Comparison of ENCODE assay signal across 11 mouse cellular contexts in the genomic region with DNA sequence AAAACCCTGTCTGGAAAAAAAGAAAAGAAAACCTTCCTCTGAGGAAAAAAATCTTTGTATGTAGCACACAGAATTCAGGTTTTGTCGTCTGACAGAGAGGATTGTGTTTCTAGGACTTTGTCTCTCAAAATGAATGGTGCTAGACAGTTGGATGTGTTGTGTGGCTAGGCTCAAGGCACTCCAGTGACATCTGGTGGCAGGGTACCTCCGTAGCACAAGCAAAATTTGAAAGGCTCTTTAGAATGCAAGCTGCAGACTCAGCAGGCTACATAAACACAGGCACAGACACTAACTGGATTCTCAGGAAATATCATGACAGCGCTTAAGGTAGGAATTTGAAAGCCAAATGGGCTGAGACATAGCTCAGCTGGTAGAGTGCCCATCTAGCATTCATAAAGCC. TPM values are rescaled to one million over a fixed set of nuclear protein-coding genes. Genes with fewer than 3 reads are reported as not detected.
A peak's percentile ranks its signal among the peaks of the same experiment; 100 is the strongest.
DNase-seq lines count a peak whose midpoint lies in the region; ATAC-seq and TF ChIP-seq lines count a peak whose summit lies in the region.
"Had no signal": no experiment of that assay in that cellular context is flagged by ENCODE, and none has a peak within 500 bp of the region (broad histone marks: within the 10 kb centered on the region; RNA-seq: fewer than 3 reads in every experiment).

No protein-coding gene starts in this region.

- H3K4me3 ChIP-seq in ES-Bruce4 (ENCODE audit: low read depth, low read length): no peak overlapping the region
- H3K4me3 ChIP-seq in liver, embryonic 14.5 days (ENCODE audit: insufficient read depth in 1 of 2, low read depth in 2 of 2, low read length in 2 of 2): no peak overlapping the region
- H3K4me3 ChIP-seq: embryonic facial prominence, embryonic 15.5 days; lung, embryonic 15.5 days had no signal

- no peak for ATAC-seq in liver, embryonic 14.5 days (ENCODE audit: insufficient read depth)
- no peak for ATAC-seq in erythroid progenitor cell, adult 5-6 weeks (replicated peaks; ENCODE audit: low FRiP score, poor library complexity, severe bottlenecking)

- WGBS in liver, embryonic 14.5 days (ENCODE audit: insufficient replicate concordance): 6% methylated on average over 3 of the region's 3 CpGs

- peaks cover 4% of the 10 kb centered on the region for H3K9me3 ChIP-seq in ES-Bruce4 (replicated peaks; ENCODE audit: control insufficient read depth, insufficient read depth, low read length, poor library complexity, severe bottlenecking)
- H3K9me3 ChIP-seq in liver, embryonic 14.5 days (ENCODE audit: control insufficient read depth, low read length): no peaks in the 10 kb centered on the region
- H3K9me3 ChIP-seq: embryonic facial prominence, embryonic 15.5 days; lung, embryonic 15.5 days had no signal

- no peak overlapping the region for H3K9ac ChIP-seq in ES-Bruce4 (ENCODE audit: low read depth, poor library complexity, severe bottlenecking)
- no peak overlapping the region for H3K9ac ChIP-seq in liver, embryonic 14.5 days (replicated peaks)
- H3K9ac ChIP-seq: embryonic facial prominence, embryonic 15.5 days; lung, embryonic 15.5 days had no signal

- H3K4me1 ChIP-seq in ES-Bruce4 (ENCODE audit: control insufficient read depth, insufficient read depth, low read length): no peaks in the 10 kb centered on the region
- H3K4me1 ChIP-seq in liver, embryonic 14.5 days (replicated peaks; ENCODE audit: control insufficient read depth in 2 of 2, insufficient read depth in 2 of 2, low read length in 1 of 2): no peaks in the 10 kb centered on the region
- H3K4me1 ChIP-seq: embryonic facial prominence, embryonic 15.5 days; lung, embryonic 15.5 days had no signal

- no peaks in the 10 kb centered on the region for H3K27me3 ChIP-seq in ES-Bruce4 (ENCODE audit: control insufficient read depth, insufficient read depth, low read length, poor library complexity, severe bottlenecking)
- no peaks in the 10 kb centered on the region for H3K27me3 ChIP-seq in liver, embryonic 14.5 days (ENCODE audit: control insufficient read depth, insufficient read depth, low read length)
- H3K27me3 ChIP-seq: embryonic facial prominence, embryonic 15.5 days; lung, embryonic 15.5 days had no signal

- no peak overlapping the region for H3K27ac ChIP-seq in ES-Bruce4 (ENCODE audit: insufficient read depth, low read length)
- no peak overlapping the region for H3K27ac ChIP-seq in liver, embryonic 14.5 days
- H3K27ac ChIP-seq: embryonic facial prominence, embryonic 15.5 days; lung, embryonic 15.5 days had no signal

- peak; percentile 93 for TF ChIP-seq CTCF in ES-Bruce4 (IDR thresholded peaks at IDR 0.05; ENCODE audit: low read depth, low read length)
- peak; percentile 76 for TF ChIP-seq CTCF in liver, embryonic 14.5 days (IDR thresholded peaks at IDR 0.05; ENCODE audit: low read depth)

- no peaks in the 10 kb centered on the region for H3K36me3 ChIP-seq in ES-Bruce4 (ENCODE audit: control insufficient read depth, insufficient read depth, low read length, poor library complexity, severe bottlenecking)
- no peaks in the 10 kb centered on the region for H3K36me3 ChIP-seq in liver, embryonic 14.5 days (replicated peaks; ENCODE audit: control insufficient read depth, insufficient read depth, low read depth)
- H3K36me3 ChIP-seq: embryonic facial prominence, embryonic 15.5 days; lung, embryonic 15.5 days had no signal

- DNase-seq in heart, postnatal 14 days: peak; percentile 25 to 39
- DNase-seq in heart, adult 9 months (ENCODE audit: low spot score in 2 of 2): no peak
- DNase-seq in 3T3-L1 (ENCODE audit: low read depth, low spot score): peak; percentile 57
- DNase-seq in forelimb bud, embryonic 11.5 days (ENCODE audit: low read depth, low spot score): peak; percentile 32
- DNase-seq in liver, embryonic 14.5 days (ENCODE audit: low read depth in 3 of 3, low spot score in 3 of 3): peak in 2 of 3 experiments; percentile 15 to 17
- no peak for DNase-seq in gastrocnemius, adult 8-10 months (ENCODE audit: low spot score in 2 of 2)

- intact Hi-C loops in heart, postnatal 14 days (cut with DNase I): loop anchor here (2.0 to 5.0 kb wide), 2 partner anchors 41 to 344 kb away; no protein-coding TSS in a partner anchor

- H3K4me2 ChIP-seq in liver, embryonic 14.5 days (ENCODE audit: low read depth): no peak overlapping the region
- H3K4me2 ChIP-seq: embryonic facial prominence, embryonic 15.5 days; lung, embryonic 15.5 days had no signal

- TF ChIP-seq EP300 in ES-Bruce4 (IDR thresholded peaks at IDR 0.05; ENCODE audit: insufficient read depth, low read depth, low read length): peak; percentile 48; the same call in 1 of the 2 replicates
- no peak for TF ChIP-seq EP300 in liver, embryonic 14.5 days (IDR thresholded peaks at IDR 0.05; ENCODE audit: low read depth)

- no peak for TF ChIP-seq POLR2A in ES-Bruce4 (IDR thresholded peaks at IDR 0.05; ENCODE audit: insufficient read depth, low read length)

RNA-seq across cellular contexts. Expression of a gene that starts 27.2 kb away (rescaled TPM):
- under 1 TPM; 0.24 to 0.57 TPM for total RNA-seq in heart, postnatal 14 days (2021)
- not detected in 2 replicates for polyA plus RNA-seq in ES-Bruce4 (2011; ENCODE audit: insufficient read depth, insufficient read length, low read depth, missing spikeins)
- not detected in 2 replicates for polyA plus RNA-seq in liver, embryonic 14.5 days (2012; rRNA removed)
- polyA plus RNA-seq in liver, embryonic 14.5 days (2014; fragmentation: Nextera tagmentation; extraction: Ambion mirVana): not detected in 2 replicates
- not detected in 2 replicates for total RNA-seq in erythroid progenitor cell, adult 5-6 weeks (2015; ENCODE audit: low replicate concordance)
- total RNA-seq in erythroid progenitor cell, adult 5-6 weeks (2017; ENCODE audit: low replicate concordance): not detected in 2 replicates
- under 1 TPM; 0.17 to 0.24 (median 0.22) TPM for total RNA-seq in gastrocnemius, adult 8-10 months (2022)
- polyA plus RNA-seq: lung, embryonic 15.5 days; stomach, embryonic 16.5 days had no signal

RNA-seq across cellular contexts. Expression of a gene that starts 50.1 kb away (rescaled TPM):
- not detected for total RNA-seq in heart, postnatal 14 days (2021)
- polyA plus RNA-seq in ES-Bruce4 (2011; ENCODE audit: insufficient read depth, insufficient read length, low read depth, missing spikeins): not detected in 2 replicates
- not detected in 2 replicates for polyA plus RNA-seq in liver, embryonic 14.5 days (2012; rRNA removed)
- not detected in 2 replicates for polyA plus RNA-seq in liver, embryonic 14.5 days (2014; fragmentation: Nextera tagmentation; extraction: Ambion mirVana)
- not detected in 2 replicates for total RNA-seq in erythroid progenitor cell, adult 5-6 weeks (2015; ENCODE audit: low replicate concordance)
- total RNA-seq in erythroid progenitor cell, adult 5-6 weeks (2017; ENCODE audit: low replicate concordance): not detected in 2 replicates
- not detected for total RNA-seq in gastrocnemius, adult 8-10 months (2022)
- polyA plus RNA-seq: embryonic facial prominence, embryonic 15.5 days; lung, embryonic 15.5 days; stomach, embryonic 16.5 days had no signal

Comparison
In these comparisons a context has a peak if more than half of its experiments do, and no peak if none do; other contexts are left out.
1. DNase-seq: peak in heart, postnatal 14 days (2 of 2), 3T3-L1 (single experiment), forelimb bud, embryonic 11.5 days (single experiment) and liver, embryonic 14.5 days (2 of 3); none in heart, adult 9 months (0 of 2) and gastrocnemius, adult 8-10 months (0 of 2).